Comparison of ENCODE assay signal across 12 mouse cellular contexts in the genomic region with DNA sequence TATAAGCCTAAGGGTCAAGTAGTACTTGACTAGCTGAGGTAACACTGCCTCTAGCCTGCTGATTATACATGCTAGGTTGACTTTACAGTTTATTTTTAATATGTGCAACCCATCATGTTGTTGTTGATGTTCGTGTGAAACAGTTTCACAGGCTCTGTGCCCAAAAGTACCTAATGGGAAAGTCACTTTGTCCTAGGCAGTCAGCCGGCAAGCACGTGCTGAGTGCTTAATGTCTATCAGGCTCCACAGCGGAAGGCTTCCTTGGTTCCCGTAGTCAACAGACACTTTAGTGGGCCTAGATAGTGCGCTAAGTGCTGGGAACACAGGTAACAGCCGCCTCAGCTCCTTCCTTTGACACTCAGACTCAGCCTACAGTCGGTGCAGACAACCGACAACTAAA.
"Had no signal": no experiment of that assay in that cellular context is flagged by ENCODE, and none has a peak within 500 bp of the region (broad histone marks: within the 10 kb centered on the region; RNA-seq: fewer than 3 reads in every experiment).

No protein-coding gene starts in this region.

- H3K9ac ChIP-seq: limb, embryonic 12.5 days; liver, embryonic 14.5 days; midbrain, embryonic 12.5 days; neural tube, embryonic 13.5 days had no signal

- H3K9me3 ChIP-seq: limb, embryonic 12.5 days; midbrain, embryonic 12.5 days; neural tube, embryonic 13.5 days had no signal

- H3K4me3 ChIP-seq: layer of hippocampus, adult 2 months; limb, embryonic 12.5 days; midbrain, embryonic 12.5 days; neural tube, embryonic 13.5 days had no signal

- DNase-seq: lung, adult 18-20 months; retina, postnatal 1 day; right cerebral cortex, postnatal 4 days; spleen, adult 18-20 months; thymus, adult 18-20 months; thymus, postnatal 14 days had no signal

- H3K27ac ChIP-seq: limb, embryonic 12.5 days; liver, embryonic 14.5 days; midbrain, embryonic 12.5 days; neural tube, embryonic 13.5 days had no signal

- H3K27me3 ChIP-seq: limb, embryonic 12.5 days; neural tube, embryonic 13.5 days had no signal

- H3K4me2 ChIP-seq: limb, embryonic 12.5 days; midbrain, embryonic 12.5 days; neural tube, embryonic 13.5 days had no signal

- ATAC-seq: midbrain, embryonic 16.5 days had no signal

- H3K36me3 ChIP-seq: limb, embryonic 12.5 days; midbrain, embryonic 12.5 days; neural tube, embryonic 13.5 days had no signal
